Mouse (Mus musculus) forebrain, embryonic 11.5 days (tissue): ENCODE measurements around the gene Notch2. TPM values are rescaled to one million over a fixed set of nuclear protein-coding genes. Genes with fewer than 3 reads are reported as not detected.

Experiments
- ATAC-seq: fragments of 200-750 bp; cut with Nextera tagmentation; replicated peaks from 2 replicates; pipeline ENCODE4 v1.8.0; 2017; ENCODE audit warnings: moderate TSS enrichment; ENCODE audit not compliant: low FRiP score
- DNase-seq: peaks from one replicate; pipeline ENCODE4 v3.0.0-alpha.2; 2017; ENCODE audit warnings: low spot score
- H3K27ac ChIP-seq: fragments of 300-500 bp; sonication (generic); 2 replicates; pipeline ENCODE4 v1.5.1; 2014; ENCODE audit warnings: low read depth, low read length
- H3K27me3 ChIP-seq: fragments of 300-500 bp; sonication (generic); 2 replicates; pipeline ENCODE4 v1.6.1; 2014; ENCODE audit warnings: mild to moderate bottlenecking, low read length, mixed read lengths; ENCODE audit not compliant: control insufficient read depth, insufficient read depth
- H3K36me3 ChIP-seq: fragments of 300-500 bp; sonication (generic); 2 replicates; pipeline ENCODE4 v1.6.1; 2014; ENCODE audit warnings: mild to moderate bottlenecking, low read length, moderate library complexity, mixed read lengths; ENCODE audit not compliant: control insufficient read depth, insufficient read depth
- H3K4me1 ChIP-seq: fragments of 300-500 bp; sonication (generic); replicated peaks from 2 replicates; pipeline ENCODE4 v1.6.1; 2014; ENCODE audit warnings: low read length, mixed read lengths; ENCODE audit not compliant: control insufficient read depth, insufficient read depth
- H3K4me2 ChIP-seq: fragments of 300-500 bp; sonication (generic); 2 replicates; pipeline ENCODE4 v1.6.1; 2014; ENCODE audit warnings: low read depth, mild to moderate bottlenecking, low read length, moderate library complexity, mixed read lengths; ENCODE audit not compliant: severe bottlenecking
- H3K4me3 ChIP-seq: fragments of 300-500 bp; sonication (generic); 2 replicates; pipeline ENCODE4 v1.5.1; 2014; ENCODE audit warnings: low read depth, low read length
- H3K9ac ChIP-seq: fragments of 300-500 bp; sonication (generic); 2 replicates; pipeline ENCODE4 v1.6.1; 2014; ENCODE audit warnings: low read length
- H3K9me3 ChIP-seq: fragments of 300-500 bp; sonication (generic); 2 replicates; pipeline ENCODE4 v1.6.1; 2016; ENCODE audit warnings: low read length, mixed read lengths; ENCODE audit not compliant: control insufficient read depth
- WGBS: fragments of 180-500 bp; shearing (Covaris S2); extraction: QIAGEN DNeasy Blood & Tissue Kit; methylation state at CpG from one replicate; pipeline ENCODE4 v1.1.7; 2014; 5-methylcytosine and 5-hydroxymethylcytosine counted together
- polyA plus RNA-seq: library from polyadenylated mRNA; unstranded; fragments of >200 nt; fragmentation: Nextera tagmentation; extraction: Ambion mirVana; gene quantifications from 2 replicates; pipeline ENCODE4 v1.2.1, GENCODE M21; 2014

Gene Notch2
- polyA plus RNA-seq, 1 experiment from 2014 or later, result 27.6 TPM

GRCm38 (mm10) chr3:98106590-98107313, 93.4 kb downstream of the Notch2 start:
- ATAC-seq (peak; percentile 48), DNase-seq (no peak)
- Histone ChIP-seq H3K4me3 (no peak overlapping the region), H3K4me1 (peaks cover 19% of the 10 kb centered on the region), H3K27me3 (no peaks in the 10 kb centered on the region), H3K9me3 (peaks cover 7% of the 10 kb centered on the region; the same call in 1 of the 2 replicates), H3K9ac (no peak overlapping the region), H3K4me2 (no peak overlapping the region), H3K27ac (no peak overlapping the region), H3K36me3 (peaks cover 14% of the 10 kb centered on the region)
- WGBS, result 78% methylated on average over 12 of the region's 12 CpGs

GRCm38 (mm10) chr3:98108416-98108815, 95.1 kb downstream of the Notch2 start:
- Histone ChIP-seq H3K4me3 (no peak overlapping the region), H3K9ac (no peak overlapping the region), H3K4me1 (peaks cover 19% of the 10 kb centered on the region), H3K36me3 (no peaks in the 10 kb centered on the region; the same call in 1 of the 2 replicates), H3K9me3 (no peaks in the 10 kb centered on the region), H3K27me3 (no peaks in the 10 kb centered on the region), H3K4me2 (no peak overlapping the region), H3K27ac (no peak overlapping the region)
- 87% methylated on average over 4 of the region's 4 CpGs for WGBS
- DNase-seq, result no peak
- ATAC-seq, result no peak

GRCm38 (mm10) chr3:98108866-98109265, 95.5 kb downstream of the Notch2 start:
- 92% methylated on average over 3 of the region's 3 CpGs for WGBS
- Histone ChIP-seq H3K4me1 (peaks cover 19% of the 10 kb centered on the region), H3K4me3 (no peak overlapping the region), H3K9me3 (no peaks in the 10 kb centered on the region), H3K27ac (no peak overlapping the region), H3K36me3 (no peaks in the 10 kb centered on the region; the same call in 1 of the 2 replicates), H3K9ac (no peak overlapping the region), H3K4me2 (no peak overlapping the region), H3K27me3 (no peaks in the 10 kb centered on the region)
- DNase-seq, result no peak
- ATAC-seq, result no peak

DNA sequence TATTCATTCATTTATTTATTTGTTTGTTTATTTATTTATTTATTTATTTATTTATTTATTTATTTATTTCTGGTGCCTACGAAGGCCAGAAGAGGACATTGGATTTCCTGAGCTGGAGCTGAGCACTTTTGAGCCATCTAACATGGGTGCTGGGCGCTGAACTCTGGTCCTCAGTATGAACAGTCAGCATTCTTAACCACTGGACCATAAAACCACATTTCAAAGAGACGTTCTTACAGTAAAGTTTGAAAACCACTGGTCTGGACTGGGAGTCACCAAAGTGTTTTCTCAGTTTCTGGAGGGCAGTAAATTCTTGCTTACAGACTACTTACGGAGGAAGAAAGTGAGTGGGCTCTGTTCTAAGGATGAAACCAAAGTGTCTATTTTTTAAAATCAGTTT, 97.3 kb downstream of the Notch2 start:
- H3K27me3 ChIP-seq, result no peaks in the 10 kb centered on the region
- no peaks in the 10 kb centered on the region; the same call in 1 of the 2 replicates for H3K36me3 ChIP-seq
- DNase-seq (no peak), ATAC-seq (no peak)
- no peaks in the 10 kb centered on the region for H3K9me3 ChIP-seq
- no peak overlapping the region for H3K4me2 ChIP-seq
- WGBS, result 85% methylated on average over 4 of the region's 4 CpGs
- no peak overlapping the region for H3K9ac ChIP-seq
- no peak overlapping the region for H3K4me3 ChIP-seq
- no peak overlapping the region for H3K27ac ChIP-seq
- H3K4me1 ChIP-seq, result peaks cover 5% of the 10 kb centered on the region

DNA sequence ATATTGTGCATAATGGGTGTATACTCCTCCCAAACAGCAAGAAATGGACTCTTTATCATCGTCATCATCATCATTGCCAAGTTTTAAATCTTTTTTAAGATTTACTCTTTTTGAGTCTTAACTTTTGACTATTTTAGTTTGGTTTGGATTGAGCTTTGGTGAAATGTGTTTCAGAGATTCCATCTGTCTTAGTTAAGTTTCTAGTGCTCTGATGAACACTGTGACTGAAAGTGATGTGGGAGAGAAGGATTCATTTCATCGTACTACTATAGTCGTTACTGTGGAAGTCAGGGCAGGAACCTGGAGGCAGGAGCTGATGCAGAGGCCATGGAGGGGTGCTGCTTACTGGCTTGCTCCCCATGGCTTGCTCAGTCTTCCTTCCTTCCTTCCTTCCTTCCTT, 104.9 kb downstream of the Notch2 start:
- Histone ChIP-seq H3K9me3 (no peaks in the 10 kb centered on the region), H3K4me2 (no peak overlapping the region), H3K4me1 (no peaks in the 10 kb centered on the region), H3K27me3 (no peaks in the 10 kb centered on the region), H3K27ac (no peak overlapping the region), H3K4me3 (no peak overlapping the region), H3K36me3 (no peaks in the 10 kb centered on the region; the same call in 1 of the 2 replicates), H3K9ac (no peak overlapping the region)
- ATAC-seq (no peak), DNase-seq (no peak)
- 90% methylated on average over 3 of the region's 3 CpGs for WGBS

- H3K27ac ChIP-seq, result no peak overlapping the region
- H3K4me2 ChIP-seq, result no peak overlapping the region
- no peaks in the 10 kb centered on the region for H3K9me3 ChIP-seq
- no peaks in the 10 kb centered on the region; the same call in 1 of the 2 replicates for H3K36me3 ChIP-seq
- H3K27me3 ChIP-seq, result no peaks in the 10 kb centered on the region
- ATAC-seq (no peak), DNase-seq (no peak)
- WGBS, result 93% methylated on average over 6 of the region's 6 CpGs
- no peaks in the 10 kb centered on the region for H3K4me1 ChIP-seq
- H3K4me3 ChIP-seq, result no peak overlapping the region
- no peak overlapping the region for H3K9ac ChIP-seq
Measured at GRCm38 (mm10) chr3:98119338-98119737, 106.0 kb downstream of the Notch2 start.

DNA sequence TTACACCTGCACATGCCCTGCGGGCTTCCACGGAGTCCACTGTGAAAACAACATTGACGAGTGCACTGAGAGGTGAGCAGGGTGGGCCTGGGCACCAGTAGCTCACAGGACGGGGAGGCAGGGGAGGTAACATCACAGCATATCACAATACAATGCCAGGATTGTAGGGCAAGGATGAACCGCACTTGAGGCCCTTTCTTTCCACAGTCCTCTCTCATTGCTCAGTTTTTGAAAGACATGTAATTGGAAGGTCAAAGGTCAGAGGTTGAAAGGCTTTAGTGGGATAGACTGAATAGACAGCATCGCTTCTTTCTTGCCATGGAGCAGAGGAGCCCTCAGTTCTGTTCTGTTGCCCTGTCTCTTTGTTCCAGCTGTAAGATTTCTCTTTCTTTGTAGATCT, 107.6 kb downstream of the Notch2 start:
- no peak overlapping the region for H3K9ac ChIP-seq
- H3K36me3 ChIP-seq, result no peaks in the 10 kb centered on the region; the same call in 1 of the 2 replicates
- ATAC-seq, result no peak
- WGBS, result 43% methylated on average over 6 of the region's 6 CpGs
- no peak overlapping the region for H3K27ac ChIP-seq
- no peak overlapping the region for H3K4me3 ChIP-seq
- no peak for DNase-seq
- H3K27me3 ChIP-seq, result no peaks in the 10 kb centered on the region
- H3K4me2 ChIP-seq, result no peak overlapping the region
- H3K9me3 ChIP-seq, result no peaks in the 10 kb centered on the region
- no peaks in the 10 kb centered on the region for H3K4me1 ChIP-seq

DNA sequence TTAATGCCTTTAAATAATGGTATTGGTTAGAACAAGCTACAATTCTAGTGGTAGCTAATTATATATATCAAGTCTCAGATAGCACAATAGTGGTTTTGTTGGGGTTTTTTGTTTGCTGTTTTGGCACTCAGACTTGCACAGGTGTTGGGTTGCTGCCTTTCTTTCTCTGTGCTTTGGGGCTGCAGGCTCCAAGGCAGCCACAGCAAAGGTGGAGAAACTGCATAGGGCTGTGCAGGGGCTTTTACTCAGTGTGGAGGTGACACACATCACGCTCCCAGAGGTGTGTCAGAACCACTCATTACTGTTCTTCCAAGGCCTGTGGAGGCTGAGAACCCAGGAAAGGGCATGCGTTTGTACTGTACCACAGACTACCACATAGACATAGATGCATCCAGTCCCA, 114.4 kb downstream of the Notch2 start:
- ATAC-seq (no peak), DNase-seq (no peak)
- Histone ChIP-seq H3K9me3 (no peaks in the 10 kb centered on the region), H3K27ac (no peak overlapping the region), H3K27me3 (no peaks in the 10 kb centered on the region), H3K9ac (no peak overlapping the region), H3K4me2 (no peak overlapping the region), H3K36me3 (peaks cover 2% of the 10 kb centered on the region; the same call in 1 of the 2 replicates), H3K4me1 (no peaks in the 10 kb centered on the region), H3K4me3 (no peak overlapping the region)
- 89% methylated on average over 2 of the region's 2 CpGs for WGBS

DNA sequence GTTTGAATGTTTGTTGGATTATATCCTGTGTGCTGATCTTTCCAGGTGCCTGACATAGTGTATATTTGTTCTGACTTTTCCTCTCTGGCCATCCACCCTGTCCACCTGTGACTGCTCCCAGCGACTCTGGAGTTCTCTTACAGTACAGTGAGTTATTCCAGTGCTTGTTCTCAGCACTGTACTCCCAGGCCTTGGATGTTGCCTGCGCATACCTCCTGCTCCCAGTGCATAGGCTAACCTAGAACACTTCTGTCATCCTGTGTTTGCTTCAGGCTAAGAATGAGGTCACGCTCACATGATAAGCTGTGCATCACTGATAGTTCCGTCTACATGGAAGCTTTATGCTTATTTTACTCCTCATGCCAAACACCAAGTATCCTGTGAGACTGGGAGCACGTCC, 115.4 kb downstream of the Notch2 start:
- Histone ChIP-seq H3K4me1 (no peaks in the 10 kb centered on the region), H3K4me3 (no peak overlapping the region), H3K27ac (no peak overlapping the region), H3K4me2 (no peak overlapping the region), H3K36me3 (peaks cover 2% of the 10 kb centered on the region; the same call in 1 of the 2 replicates), H3K27me3 (no peaks in the 10 kb centered on the region), H3K9me3 (no peaks in the 10 kb centered on the region), H3K9ac (no peak overlapping the region)
- ATAC-seq (no peak), DNase-seq (no peak)
- 86% methylated on average over 5 of the region's 5 CpGs for WGBS
